Mouse (Mus musculus) hindbrain, embryonic 13.5 days (tissue): ENCODE measurements around the gene Lifr. TPM values are rescaled to one million over a fixed set of nuclear protein-coding genes. Genes with fewer than 3 reads are reported as not detected.

Experiments
- ATAC-seq: fragments of 200-750 bp; cut with Nextera tagmentation; 2 replicates; pipeline ENCODE4 v1.8.0; 2017; ENCODE audit warnings: moderate TSS enrichment; ENCODE audit not compliant: low FRiP score
- H3K27ac ChIP-seq: fragments of 300-500 bp; sonication (generic); 2 replicates; pipeline ENCODE4 v1.5.1; 2015; ENCODE audit warnings: inconsistent platforms, mild to moderate bottlenecking, moderate library complexity
- H3K27me3 ChIP-seq: fragments of 300-500 bp; sonication (generic); 2 replicates; pipeline ENCODE4 v1.6.1; 2015; ENCODE audit warnings: mild to moderate bottlenecking, inconsistent platforms
- H3K36me3 ChIP-seq: fragments of 300-500 bp; sonication (generic); 2 replicates; pipeline ENCODE4 v1.6.1; 2015; ENCODE audit warnings: mild to moderate bottlenecking, inconsistent platforms
- H3K4me1 ChIP-seq: fragments of 300-500 bp; sonication (generic); replicated peaks from 2 replicates; pipeline ENCODE4 v1.6.1; 2015; ENCODE audit warnings: inconsistent platforms
- H3K4me2 ChIP-seq: fragments of 300-500 bp; sonication (generic); 2 replicates; pipeline ENCODE4 v1.6.1; 2015; ENCODE audit warnings: inconsistent platforms, mild to moderate bottlenecking, moderate library complexity
- H3K4me3 ChIP-seq: fragments of 300-500 bp; sonication (generic); 2 replicates; pipeline ENCODE4 v1.5.1; 2015; ENCODE audit warnings: mild to moderate bottlenecking, inconsistent platforms
- H3K9ac ChIP-seq: fragments of 300-500 bp; sonication (generic); 2 replicates; pipeline ENCODE4 v1.6.1; 2015; ENCODE audit warnings: mild to moderate bottlenecking, inconsistent platforms
- H3K9me3 ChIP-seq: fragments of 300-500 bp; sonication (generic); 2 replicates; pipeline ENCODE4 v1.6.1; 2016; ENCODE audit warnings: inconsistent platforms
- WGBS: fragments of 180-500 bp; shearing (Covaris S2); methylation state at CpG from one replicate; pipeline ENCODE4 v1.1.7; 2015; 5-methylcytosine and 5-hydroxymethylcytosine counted together
- polyA plus RNA-seq: library from polyadenylated mRNA; unstranded; fragments of >200 nt; fragmentation: Nextera tagmentation; extraction: Ambion mirVana; gene quantifications from 2 replicates; pipeline ENCODE4 v1.2.1, GENCODE M21; 2015

Lifr gene
- polyA plus RNA-seq, 1 experiment from 2014 or later, result 19.1 TPM

- H3K9me3 ChIP-seq, result no peaks in the 10 kb centered on the region
- no peaks in the 10 kb centered on the region for H3K36me3 ChIP-seq
- ATAC-seq, result no peak
- no peak overlapping the region for H3K4me3 ChIP-seq
- no peak overlapping the region for H3K27ac ChIP-seq
- WGBS, result 90% methylated on average over 9 of the region's 9 CpGs
- H3K4me1 ChIP-seq, result peaks cover 22% of the 10 kb centered on the region
- H3K4me2 ChIP-seq, result no peak overlapping the region
- no peak overlapping the region for H3K9ac ChIP-seq
- H3K27me3 ChIP-seq, result no peaks in the 10 kb centered on the region
These were observed 60.2 kb downstream of the Lifr start for GRCm38 (mm10) chr15:7150591-7150990.

- 78% methylated on average over 10 of the region's 10 CpGs for WGBS
- no peak overlapping the region for H3K27ac ChIP-seq
- 0 out of 2 replicates have a peak, but pooled peaks have one; percentile 22 for ATAC-seq
These were observed 61.8 kb downstream of the Lifr start for GRCm38 (mm10) chr15:7152116-7152760.

GRCm38 (mm10) chr15:7154010-7154736, 63.8 kb downstream of the Lifr start:
- WGBS, result 75% methylated on average over 15 of the region's 15 CpGs
- no peak for ATAC-seq
- peak overlapping the region; percentile 27; the same call in 1 of the 2 replicates for H3K27ac ChIP-seq

More at GRCm38 (mm10) chr15:7152116-7152760, 61.8 kb downstream of the Lifr start:
- Histone ChIP-seq H3K27me3 (no peaks in the 10 kb centered on the region), H3K36me3 (0 out of 2 replicates have a peak, but pooled peaks cover 4% of the 10 kb centered on the region), H3K9ac (no peak overlapping the region), H3K4me1 (peaks cover 21% of the 10 kb centered on the region), H3K4me2 (no peak overlapping the region), H3K9me3 (no peaks in the 10 kb centered on the region), H3K4me3 (no peak overlapping the region)

GRCm38 (mm10) chr15:7154737-7155090, 64.3 kb downstream of the Lifr start:
- Histone ChIP-seq H3K27me3 (no peaks in the 10 kb centered on the region), H3K4me2 (no peak overlapping the region), H3K4me3 (no peak overlapping the region), H3K9ac (no peak overlapping the region), H3K4me1 (peaks cover 21% of the 10 kb centered on the region), H3K27ac (0 out of 2 replicates have a peak overlapping the region, but pooled peaks have one; percentile 20), H3K36me3 (peaks cover 21% of the 10 kb centered on the region), H3K9me3 (no peaks in the 10 kb centered on the region)
- ATAC-seq, result no peak
- 59% methylated on average over 7 of the region's 7 CpGs for WGBS

More at GRCm38 (mm10) chr15:7154010-7154736, 63.8 kb downstream of the Lifr start:
- no peak overlapping the region for H3K4me3 ChIP-seq
- H3K27me3 ChIP-seq, result no peaks in the 10 kb centered on the region
- H3K9me3 ChIP-seq, result no peaks in the 10 kb centered on the region
- no peak overlapping the region for H3K4me2 ChIP-seq
- H3K36me3 ChIP-seq, result peaks cover 16% of the 10 kb centered on the region
- H3K4me1 ChIP-seq, result peaks cover 21% of the 10 kb centered on the region
- H3K9ac ChIP-seq, result no peak overlapping the region

DNA sequence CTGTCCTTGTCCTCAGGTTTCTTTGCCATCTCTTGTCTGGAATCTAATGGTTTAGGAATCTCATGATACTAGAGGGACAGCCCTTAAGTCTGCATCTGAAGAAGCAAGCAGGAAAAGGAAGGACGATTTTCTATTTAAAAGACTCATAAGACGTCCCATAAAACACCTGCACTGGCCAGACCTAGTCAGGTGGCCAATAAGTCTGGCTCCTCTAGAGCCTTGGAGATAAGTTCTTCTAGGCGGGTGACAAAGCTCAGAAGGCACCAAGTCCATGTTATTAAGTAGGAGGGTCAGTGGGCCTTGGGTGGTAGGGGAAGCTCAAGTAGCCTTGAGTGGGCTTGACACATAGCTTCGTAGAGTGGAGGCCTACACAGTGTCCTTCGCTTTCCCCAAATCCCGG, 67.2 kb downstream of the Lifr start:
- no peak overlapping the region for H3K4me3 ChIP-seq

GRCm38 (mm10) chr15:7159869-7160268, 69.5 kb downstream of the Lifr start:
- H3K9ac ChIP-seq, result no peak overlapping the region
- H3K9me3 ChIP-seq, result no peaks in the 10 kb centered on the region
- no peak overlapping the region for H3K4me3 ChIP-seq
- ATAC-seq, result no peak
- H3K27ac ChIP-seq, result no peak overlapping the region
- H3K36me3 ChIP-seq, result peaks cover 40% of the 10 kb centered on the region
- H3K4me1 ChIP-seq, result 0 out of 2 replicates have a peak, but pooled peaks cover 1% of the 10 kb centered on the region
- no peak overlapping the region for H3K4me2 ChIP-seq
- no peaks in the 10 kb centered on the region for H3K27me3 ChIP-seq
- WGBS, result 88% methylated on average over 9 of the region's 9 CpGs

More for the DNA sequence above, 67.2 kb downstream of the Lifr start:
- Histone ChIP-seq H3K4me2 (no peak overlapping the region), H3K9ac (no peak overlapping the region), H3K27me3 (no peaks in the 10 kb centered on the region), H3K9me3 (no peaks in the 10 kb centered on the region), H3K27ac (no peak overlapping the region), H3K4me1 (peaks cover 13% of the 10 kb centered on the region), H3K36me3 (peaks cover 30% of the 10 kb centered on the region)
- WGBS, result 95% methylated on average over 6 of the region's 6 CpGs
- ATAC-seq, result no peak

DNA sequence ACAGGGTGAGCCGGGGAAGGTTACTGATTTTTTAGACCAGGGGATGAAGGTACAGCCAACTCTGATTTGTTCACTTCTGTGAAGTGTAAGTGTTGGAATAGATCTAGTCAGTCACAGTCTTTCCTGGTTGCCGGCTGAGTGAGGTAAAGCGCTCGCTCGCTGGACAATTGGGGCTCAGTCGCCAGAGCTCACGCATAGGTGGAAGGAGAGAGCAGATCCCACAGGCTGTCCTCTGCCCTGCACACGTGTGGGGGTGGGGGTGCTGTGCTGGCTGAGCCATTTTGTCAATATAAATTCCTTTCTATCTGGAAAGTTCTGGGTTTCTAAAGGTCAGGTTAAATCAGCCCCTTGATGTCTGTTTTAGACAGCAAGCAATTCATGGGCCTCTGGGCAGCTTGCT, 69.9 kb downstream of the Lifr start:
- H3K4me3 ChIP-seq, result no peak overlapping the region
- no peak overlapping the region for H3K27ac ChIP-seq
- H3K4me1 ChIP-seq, result no peaks in the 10 kb centered on the region
- no peaks in the 10 kb centered on the region for H3K9me3 ChIP-seq
- peaks cover 42% of the 10 kb centered on the region for H3K36me3 ChIP-seq
- no peak overlapping the region for H3K9ac ChIP-seq
- ATAC-seq, result no peak
- no peaks in the 10 kb centered on the region for H3K27me3 ChIP-seq
- H3K4me2 ChIP-seq, result no peak overlapping the region
- 89% methylated on average over 8 of the region's 8 CpGs for WGBS

- Histone ChIP-seq H3K27me3 (no peaks in the 10 kb centered on the region), H3K9me3 (no peaks in the 10 kb centered on the region), H3K9ac (no peak overlapping the region), H3K4me3 (no peak overlapping the region), H3K4me2 (no peak overlapping the region), H3K36me3 (peaks cover 55% of the 10 kb centered on the region), H3K27ac (no peak overlapping the region), H3K4me1 (no peaks in the 10 kb centered on the region)
- no peak for ATAC-seq
- WGBS, result 72% methylated on average over 6 of the region's 6 CpGs
These were observed 73.4 kb downstream of the Lifr start for GRCm38 (mm10) chr15:7163851-7164250.

GRCm38 (mm10) chr15:7166735-7167134, 76.3 kb downstream of the Lifr start:
- 93% methylated on average over 9 of the region's 9 CpGs for WGBS
- Histone ChIP-seq H3K9me3 (no peaks in the 10 kb centered on the region), H3K4me3 (no peak overlapping the region), H3K27me3 (no peaks in the 10 kb centered on the region), H3K27ac (no peak overlapping the region), H3K4me2 (no peak overlapping the region), H3K4me1 (no peaks in the 10 kb centered on the region), H3K9ac (no peak overlapping the region), H3K36me3 (peaks cover 46% of the 10 kb centered on the region)
- ATAC-seq, result no peak

- Histone ChIP-seq H3K27me3 (no peaks in the 10 kb centered on the region), H3K4me3 (no peak overlapping the region), H3K27ac (no peak overlapping the region), H3K9ac (no peak overlapping the region), H3K9me3 (no peaks in the 10 kb centered on the region), H3K4me1 (no peaks in the 10 kb centered on the region), H3K36me3 (peaks cover 46% of the 10 kb centered on the region), H3K4me2 (no peak overlapping the region)
- WGBS, result 90% methylated on average over 10 of the region's 10 CpGs
- no peak for ATAC-seq
These were observed 77.0 kb downstream of the Lifr start for GRCm38 (mm10) chr15:7167238-7167905.

DNA sequence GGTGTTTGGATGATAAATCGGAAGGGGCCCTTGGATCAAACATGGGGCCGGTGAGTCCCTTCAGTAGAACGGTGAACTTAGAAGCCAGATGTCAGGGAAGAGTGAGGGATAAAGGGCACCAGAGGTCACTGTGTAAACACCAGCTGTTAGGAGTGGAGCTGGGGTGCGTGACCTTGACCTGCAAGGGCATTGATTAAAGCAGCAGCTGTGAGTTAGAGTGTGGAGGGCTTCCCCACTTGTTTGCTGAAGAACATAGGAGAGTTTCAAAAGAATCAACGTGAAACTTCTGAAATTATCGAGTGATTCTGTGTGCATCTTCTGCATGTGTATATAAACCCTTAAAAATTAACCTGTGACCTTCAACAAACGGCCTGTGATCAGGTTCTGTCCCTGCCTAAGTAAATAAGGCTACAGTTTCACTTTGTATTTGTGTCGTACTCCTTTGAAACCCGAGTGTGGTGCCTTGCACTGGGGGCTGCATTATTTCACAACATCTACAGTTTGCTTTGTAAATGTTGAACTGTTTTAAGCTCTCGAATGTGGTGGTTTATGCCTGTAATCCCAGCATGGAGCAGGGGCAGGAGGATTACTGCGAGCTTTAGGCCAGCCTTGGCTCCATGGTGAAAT, 77.6 kb downstream of the Lifr start:
- Histone ChIP-seq H3K4me3 (no peak overlapping the region), H3K27ac (no peak overlapping the region), H3K9me3 (no peaks in the 10 kb centered on the region), H3K27me3 (no peaks in the 10 kb centered on the region), H3K4me1 (no peaks in the 10 kb centered on the region), H3K4me2 (no peak overlapping the region), H3K36me3 (peaks cover 49% of the 10 kb centered on the region), H3K9ac (no peak overlapping the region)
- 74% methylated on average over 11 of the region's 11 CpGs for WGBS
- ATAC-seq, result no peak

DNA sequence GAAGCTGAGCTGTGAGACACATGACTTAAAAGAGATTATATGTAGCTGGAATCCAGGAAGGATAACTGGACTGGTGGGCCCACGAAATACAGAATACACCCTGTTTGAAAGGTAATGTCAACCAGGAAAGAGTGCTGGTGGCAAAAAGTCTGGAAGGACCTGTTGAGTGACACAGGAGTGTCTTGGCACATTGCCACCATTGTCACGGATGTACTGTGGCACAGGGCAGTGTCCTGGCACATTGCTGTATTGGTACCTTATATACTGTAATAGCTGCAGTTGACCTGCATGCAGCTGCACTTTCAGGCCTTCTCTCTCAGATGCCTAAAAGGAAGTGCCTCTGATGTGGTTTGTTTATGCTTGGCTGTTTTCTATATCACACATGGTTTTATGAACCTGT, 82.5 kb downstream of the Lifr start:
- no peak for ATAC-seq
- 80% methylated on average over 2 of the region's 2 CpGs for WGBS
- H3K27ac ChIP-seq, result no peak overlapping the region

More for the DNA sequence above, 82.5 kb downstream of the Lifr start:
- Histone ChIP-seq H3K4me3 (no peak overlapping the region), H3K4me2 (no peak overlapping the region), H3K27me3 (no peaks in the 10 kb centered on the region), H3K36me3 (peaks cover 28% of the 10 kb centered on the region), H3K4me1 (no peaks in the 10 kb centered on the region), H3K9me3 (no peaks in the 10 kb centered on the region), H3K9ac (no peak overlapping the region)
